Mouse (Mus musculus): ENCODE results near the gene Anxa5. TPM values are rescaled to one million over a fixed set of nuclear protein-coding genes. Genes with fewer than 3 reads are reported as not detected.

The Anxa5 gene
- polyA plus RNA-seq, 1 experiment from 2014 or later = 70.7 TPM

DNA sequence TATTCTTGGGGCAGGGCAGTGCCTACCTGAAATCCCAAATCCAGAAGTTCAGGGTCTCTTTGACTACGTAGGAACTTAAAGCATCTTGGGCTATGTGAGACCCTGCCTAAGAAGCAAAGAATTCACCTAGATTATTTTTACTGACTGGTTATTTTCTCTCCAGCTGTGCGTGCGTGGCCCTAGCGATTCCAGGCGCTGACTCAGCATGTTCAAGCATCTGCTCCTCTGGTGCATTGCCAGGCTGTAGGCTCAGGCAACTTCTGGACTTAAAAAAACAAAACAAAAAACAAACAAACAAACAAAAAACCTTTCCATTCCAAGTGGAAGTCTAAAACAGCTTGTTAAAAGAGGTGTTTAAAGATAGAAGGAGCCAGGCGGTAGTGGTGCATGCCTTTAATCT, 22.5 kb upstream of the Anxa5 start:
- no peaks in the 10 kb centered on the region for H3K9me3 ChIP-seq (replicated peaks)
- H3K27me3 ChIP-seq (replicated peaks) = 0 out of 2 replicates have a peak, but pooled peaks cover 6% of the 10 kb centered on the region
- no peaks in the 10 kb centered on the region for H3K4me1 ChIP-seq
- H3K27ac ChIP-seq = no peak overlapping the region
- H3K36me3 ChIP-seq = no peaks in the 10 kb centered on the region
- H3K4me3 ChIP-seq = no peak overlapping the region
- no peak for ATAC-seq
- no peak overlapping the region for H3K4me2 ChIP-seq
- H3K9ac ChIP-seq = no peak overlapping the region
- 80% methylated on average over 6 of the region's 6 CpGs for WGBS (ENCODE audit: insufficient replicate concordance)

DNA sequence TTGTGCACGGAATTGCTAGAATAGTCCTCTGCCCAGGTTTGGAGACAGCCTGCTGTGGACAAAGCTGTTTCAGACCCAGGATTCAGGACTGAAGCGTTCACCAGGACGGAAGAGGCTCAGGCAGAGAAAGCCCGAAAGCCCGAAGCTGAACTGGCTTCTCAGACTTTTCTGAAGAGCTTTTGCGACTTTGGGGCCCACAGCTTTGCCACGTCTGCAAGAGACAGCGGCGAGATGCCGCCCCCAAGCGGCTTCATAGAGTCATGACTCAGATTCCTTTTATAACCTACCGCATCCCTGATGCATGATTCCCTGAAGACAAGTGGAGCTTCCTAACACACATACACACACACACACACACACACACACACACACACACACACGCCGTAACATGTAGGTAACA, 21.1 kb upstream of the Anxa5 start:
- WGBS (ENCODE audit: insufficient replicate concordance) = 17% methylated on average over 14 of the region's 14 CpGs

GRCm38 (mm10) chr3:36496273-36496672, 20.6 kb upstream of the Anxa5 start:
- no peak for ATAC-seq

More for the DNA sequence above, 21.1 kb upstream of the Anxa5 start:
- H3K4me3 ChIP-seq = no peak overlapping the region
- no peaks in the 10 kb centered on the region for H3K36me3 ChIP-seq
- H3K9me3 ChIP-seq (replicated peaks) = no peaks in the 10 kb centered on the region
- 0 out of 2 replicates have a peak, but pooled peaks cover 6% of the 10 kb centered on the region for H3K27me3 ChIP-seq (replicated peaks)
- H3K4me1 ChIP-seq = peaks cover 6% of the 10 kb centered on the region
- no peak overlapping the region for H3K27ac ChIP-seq
- H3K4me2 ChIP-seq = no peak overlapping the region
- no peak for ATAC-seq
- no peak overlapping the region for H3K9ac ChIP-seq

GRCm38 (mm10) chr3:36495436-36495835, 19.7 kb upstream of the Anxa5 start:
- peak; percentile 63 for ATAC-seq
- H3K4me1 ChIP-seq = peaks cover 10% of the 10 kb centered on the region
- H3K9ac ChIP-seq = no peak overlapping the region
- H3K27me3 ChIP-seq (replicated peaks) = 0 out of 2 replicates have a peak, but pooled peaks cover 6% of the 10 kb centered on the region
- no peaks in the 10 kb centered on the region for H3K9me3 ChIP-seq (replicated peaks)
- H3K4me3 ChIP-seq = no peak overlapping the region
- H3K27ac ChIP-seq = no peak overlapping the region
- WGBS (ENCODE audit: insufficient replicate concordance) = 10% methylated on average over 6 of the region's 6 CpGs
- H3K4me2 ChIP-seq = peak overlapping the region; percentile 13; the same call in 1 of the 2 replicates
- no peaks in the 10 kb centered on the region for H3K36me3 ChIP-seq

More at GRCm38 (mm10) chr3:36496273-36496672, 20.6 kb upstream of the Anxa5 start:
- H3K4me2 ChIP-seq = no peak overlapping the region
- no peak overlapping the region for H3K9ac ChIP-seq
- H3K4me1 ChIP-seq = peaks cover 9% of the 10 kb centered on the region
- no peak overlapping the region for H3K27ac ChIP-seq
- H3K9me3 ChIP-seq (replicated peaks) = no peaks in the 10 kb centered on the region
- no peaks in the 10 kb centered on the region for H3K36me3 ChIP-seq
- no peak overlapping the region for H3K4me3 ChIP-seq
- 0 out of 2 replicates have a peak, but pooled peaks cover 6% of the 10 kb centered on the region for H3K27me3 ChIP-seq (replicated peaks)
- WGBS (ENCODE audit: insufficient replicate concordance) = 77% methylated on average over 9 of the region's 9 CpGs

DNA sequence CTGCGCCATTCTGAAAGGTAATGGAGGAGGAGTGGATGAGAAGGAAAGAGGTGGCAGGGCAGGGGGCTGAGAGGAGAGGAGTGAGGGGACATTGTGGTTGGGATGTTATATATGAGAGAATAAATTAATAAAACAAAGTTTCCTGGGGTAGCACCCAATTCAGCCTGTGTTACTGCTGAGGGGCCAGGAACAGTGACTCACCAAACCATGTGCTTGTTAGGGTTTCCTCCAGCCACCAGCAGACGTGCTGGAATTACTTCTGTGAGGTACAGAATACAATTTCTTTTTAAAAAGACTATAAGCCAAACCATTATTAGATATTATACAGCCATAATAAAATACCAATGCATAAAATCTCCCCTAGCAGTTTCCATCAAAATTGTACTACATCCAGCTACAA, 18.9 kb upstream of the Anxa5 start:
- Histone ChIP-seq H3K9me3 (replicated peaks) (no peaks in the 10 kb centered on the region), H3K27ac (no peak overlapping the region), H3K4me2 (no peak overlapping the region), H3K27me3 (replicated peaks) (0 out of 2 replicates have a peak, but pooled peaks cover 6% of the 10 kb centered on the region), H3K4me3 (no peak overlapping the region), H3K9ac (no peak overlapping the region), H3K36me3 (no peaks in the 10 kb centered on the region), H3K4me1 (peaks cover 10% of the 10 kb centered on the region)
- no peak for ATAC-seq
- WGBS (ENCODE audit: insufficient replicate concordance) = 51% methylated on average over 2 of the region's 2 CpGs

DNA sequence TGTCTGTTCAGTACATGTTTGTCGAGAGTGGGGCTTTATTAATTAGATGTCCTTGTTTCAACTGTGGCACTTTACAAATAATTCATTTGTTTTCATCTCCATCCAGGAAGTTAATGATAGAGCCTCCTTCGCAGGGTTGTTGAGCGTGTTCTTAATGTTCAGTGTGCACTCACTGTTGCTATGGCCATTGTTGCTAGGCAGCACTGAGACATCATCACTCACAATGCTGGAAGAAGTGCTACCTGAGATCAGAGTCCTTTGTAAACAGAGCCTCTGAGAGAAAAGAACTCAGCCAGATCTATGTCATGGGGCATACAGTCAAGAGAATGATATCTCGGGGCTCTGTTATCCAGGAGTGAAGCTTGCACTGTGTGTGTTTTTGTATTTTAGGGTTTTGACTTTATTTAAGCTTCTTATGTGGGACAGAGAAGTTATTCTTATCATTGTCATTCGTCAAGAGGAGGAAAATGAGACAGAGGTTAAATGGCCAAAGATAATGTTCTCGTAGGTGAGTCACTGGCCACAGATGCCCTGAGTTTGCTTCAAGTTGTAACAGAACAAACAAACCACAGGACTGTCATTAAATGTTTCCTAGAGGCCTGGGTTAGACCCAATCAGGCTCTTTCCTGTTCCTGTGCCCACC, 18.1 kb upstream of the Anxa5 start:
- ATAC-seq = no peak
- Histone ChIP-seq H3K9ac (no peak overlapping the region), H3K27me3 (replicated peaks) (0 out of 2 replicates have a peak, but pooled peaks cover 6% of the 10 kb centered on the region), H3K4me2 (no peak overlapping the region), H3K36me3 (no peaks in the 10 kb centered on the region), H3K9me3 (replicated peaks) (no peaks in the 10 kb centered on the region), H3K4me3 (no peak overlapping the region), H3K4me1 (peaks cover 10% of the 10 kb centered on the region), H3K27ac (no peak overlapping the region)
- WGBS (ENCODE audit: insufficient replicate concordance) = 49% methylated on average over 6 of the region's 6 CpGs

DNA sequence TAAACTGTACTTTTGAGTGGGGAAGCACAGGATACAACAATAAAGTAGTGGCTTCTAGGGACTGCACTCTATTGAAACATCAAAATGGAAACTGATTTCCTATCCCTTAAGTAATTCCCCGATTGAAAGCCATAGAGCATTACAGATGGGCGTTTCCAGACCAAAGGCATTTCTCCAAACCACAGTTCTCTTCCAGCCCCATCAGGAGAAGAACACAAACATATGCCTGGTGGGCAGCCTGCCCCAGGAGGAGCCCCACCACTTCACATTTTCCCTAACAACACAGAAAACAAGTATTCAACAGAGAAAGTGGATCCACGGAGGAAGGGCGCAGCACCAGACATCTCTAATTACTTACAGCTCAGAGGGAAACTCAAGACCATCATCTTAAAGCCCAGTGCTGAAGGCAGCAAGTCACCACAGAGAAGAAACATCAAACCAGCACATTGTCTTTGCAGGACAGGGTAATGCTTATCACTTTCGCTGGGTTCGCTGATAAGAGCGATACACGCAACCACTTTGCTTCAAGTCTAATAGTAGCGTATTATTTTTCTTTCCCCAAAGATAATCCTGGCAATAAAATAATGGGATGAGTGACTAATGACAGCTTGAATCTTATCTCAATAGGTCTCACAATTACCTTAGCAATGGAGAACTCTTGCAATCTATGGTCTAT, 17.2 kb upstream of the Anxa5 start:
- WGBS (ENCODE audit: insufficient replicate concordance) = 44% methylated on average over 9 of the region's 9 CpGs
- no peaks in the 10 kb centered on the region for H3K36me3 ChIP-seq
- 0 out of 2 replicates have a peak, but pooled peaks cover 6% of the 10 kb centered on the region for H3K27me3 ChIP-seq (replicated peaks)
- no peaks in the 10 kb centered on the region for H3K9me3 ChIP-seq (replicated peaks)
- H3K9ac ChIP-seq = no peak overlapping the region
- no peak overlapping the region for H3K4me2 ChIP-seq
- no peak overlapping the region for H3K4me3 ChIP-seq
- peaks cover 10% of the 10 kb centered on the region for H3K4me1 ChIP-seq
- H3K27ac ChIP-seq = no peak overlapping the region
- ATAC-seq = no peak

DNA sequence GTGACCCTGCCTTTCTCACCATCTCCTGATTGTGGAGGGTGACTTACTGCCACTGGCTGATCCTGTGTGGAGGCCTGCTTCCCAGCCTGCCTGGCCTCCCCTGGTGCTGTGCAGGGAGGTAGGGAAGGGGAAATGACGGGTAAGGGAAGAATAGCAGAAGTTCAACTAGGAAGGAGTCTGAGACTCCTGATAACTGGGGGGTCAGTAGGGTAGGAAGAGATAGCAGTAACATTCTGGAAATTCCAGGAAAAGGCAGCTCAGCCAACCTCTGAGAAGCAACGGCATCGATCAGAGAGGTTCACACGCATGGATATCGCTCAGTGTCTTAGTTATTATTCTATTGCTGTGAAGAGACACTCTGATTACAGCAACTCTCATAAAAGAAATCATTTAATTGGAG, 15.8 kb upstream of the Anxa5 start:
- 28% methylated on average over 5 of the region's 5 CpGs for WGBS (ENCODE audit: insufficient replicate concordance)
- Histone ChIP-seq H3K4me2 (no peak overlapping the region), H3K27me3 (replicated peaks) (0 out of 2 replicates have a peak, but pooled peaks cover 4% of the 10 kb centered on the region), H3K4me1 (peaks cover 10% of the 10 kb centered on the region), H3K36me3 (no peaks in the 10 kb centered on the region), H3K27ac (no peak overlapping the region), H3K9me3 (replicated peaks) (no peaks in the 10 kb centered on the region), H3K4me3 (no peak overlapping the region), H3K9ac (no peak overlapping the region)
- no peak for ATAC-seq

- H3K4me3 ChIP-seq = no peak overlapping the region
- no peaks in the 10 kb centered on the region for H3K9me3 ChIP-seq (replicated peaks)
- peaks cover 14% of the 10 kb centered on the region for H3K4me1 ChIP-seq
- H3K9ac ChIP-seq = no peak overlapping the region
- no peak overlapping the region for H3K4me2 ChIP-seq
- H3K27me3 ChIP-seq (replicated peaks) = no peaks in the 10 kb centered on the region
- no peak for ATAC-seq
- 81% methylated on average over 1 of the region's 1 CpGs for WGBS (ENCODE audit: insufficient replicate concordance)
- no peaks in the 10 kb centered on the region for H3K36me3 ChIP-seq
- no peak overlapping the region for H3K27ac ChIP-seq
Observed at GRCm38 (mm10) chr3:36489590-36489910, 13.9 kb upstream of the Anxa5 start.

- ATAC-seq = no peak
- WGBS (ENCODE audit: insufficient replicate concordance) = 65% methylated on average over 6 of the region's 6 CpGs
Observed at GRCm38 (mm10) chr3:36488899-36489589, 13.3 kb upstream of the Anxa5 start.

DNA sequence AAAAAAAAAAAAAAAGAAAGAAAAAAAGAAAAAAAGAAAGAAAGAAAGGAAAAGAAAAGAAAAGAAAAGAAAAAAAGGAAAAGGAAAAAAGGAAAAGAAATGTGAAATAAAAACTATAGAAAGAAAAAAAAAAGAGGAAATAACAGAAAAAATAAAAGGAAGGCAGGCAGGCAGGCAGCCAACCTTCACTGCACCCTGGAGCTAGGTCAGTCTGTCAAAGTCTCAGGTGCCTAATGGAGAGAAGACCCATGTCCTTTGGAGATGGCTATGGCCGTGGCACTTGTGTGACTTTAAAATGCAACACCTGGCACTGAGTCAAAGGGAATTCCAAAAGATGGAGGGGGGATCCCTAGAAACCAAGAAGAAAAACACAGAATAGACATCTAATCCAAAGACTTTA, 12.7 kb upstream of the Anxa5 start:
- H3K4me1 ChIP-seq = peaks cover 14% of the 10 kb centered on the region
- WGBS (ENCODE audit: insufficient replicate concordance) = 57% methylated on average over 1 of the region's 1 CpGs
- no peak for ATAC-seq

More at GRCm38 (mm10) chr3:36488899-36489589, 13.3 kb upstream of the Anxa5 start:
- no peak overlapping the region for H3K27ac ChIP-seq
- H3K4me2 ChIP-seq = no peak overlapping the region
- peaks cover 14% of the 10 kb centered on the region for H3K4me1 ChIP-seq
- H3K9ac ChIP-seq = no peak overlapping the region
- H3K27me3 ChIP-seq (replicated peaks) = no peaks in the 10 kb centered on the region
- no peak overlapping the region for H3K4me3 ChIP-seq
- H3K9me3 ChIP-seq (replicated peaks) = no peaks in the 10 kb centered on the region
- H3K36me3 ChIP-seq = no peaks in the 10 kb centered on the region

GRCm38 (mm10) chr3:36486881-36487280, 11.2 kb upstream of the Anxa5 start:
- no peaks in the 10 kb centered on the region for H3K9me3 ChIP-seq (replicated peaks)
- H3K4me3 ChIP-seq = no peak overlapping the region
- H3K4me1 ChIP-seq = 0 out of 2 replicates have a peak, but pooled peaks cover 8% of the 10 kb centered on the region
- H3K27me3 ChIP-seq (replicated peaks) = no peaks in the 10 kb centered on the region
- no peak overlapping the region for H3K4me2 ChIP-seq
- no peak for ATAC-seq
- H3K36me3 ChIP-seq = no peaks in the 10 kb centered on the region
- H3K9ac ChIP-seq = no peak overlapping the region
- no peak overlapping the region for H3K27ac ChIP-seq
- WGBS (ENCODE audit: insufficient replicate concordance) = 58% methylated on average over 6 of the region's 6 CpGs

More for the DNA sequence above, 12.7 kb upstream of the Anxa5 start:
- Histone ChIP-seq H3K36me3 (no peaks in the 10 kb centered on the region), H3K27me3 (replicated peaks) (no peaks in the 10 kb centered on the region), H3K4me2 (no peak overlapping the region), H3K9me3 (replicated peaks) (no peaks in the 10 kb centered on the region), H3K9ac (no peak overlapping the region), H3K4me3 (no peak overlapping the region), H3K27ac (no peak overlapping the region)

All from liver, embryonic 12.5 days (tissue).